Comparison of ENCODE assay signal across 26 mouse cellular contexts in the genomic region with DNA sequence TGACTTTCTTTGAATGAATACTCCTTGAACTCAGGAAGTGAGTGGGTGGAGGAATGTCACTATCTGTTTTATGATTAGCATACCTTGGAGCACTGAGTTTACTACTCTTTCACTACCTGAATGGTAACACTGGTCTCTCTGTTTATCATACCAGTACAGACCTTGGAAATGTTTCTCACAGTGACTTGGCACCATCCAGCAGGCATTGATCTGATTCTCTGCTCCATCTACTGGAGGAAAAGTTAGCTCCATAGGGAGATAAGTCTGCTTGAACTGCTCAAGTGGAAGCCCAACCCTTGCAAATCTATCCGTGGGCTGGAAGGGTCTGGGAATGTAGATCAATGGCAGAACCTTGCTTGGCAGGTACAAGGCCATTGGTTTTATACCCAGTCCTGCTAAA.
DNase-seq lines count a peak whose midpoint lies in the region; ATAC-seq and TF ChIP-seq lines count a peak whose summit lies in the region.
"Had no signal": no experiment of that assay in that cellular context is flagged by ENCODE, and none has a peak within 500 bp of the region (broad histone marks: within the 10 kb centered on the region; RNA-seq: fewer than 3 reads in every experiment).

No protein-coding gene starts in this region.

- peak; percentile 53 for TF ChIP-seq CTCF in forebrain, postnatal 0 days (IDR thresholded peaks at IDR 0.05; ENCODE audit: low read depth)
- TF ChIP-seq CTCF in layer of hippocampus, adult 2 months (conservative IDR thresholded peaks at IDR 0.05) = peak; percentile 61
- TF ChIP-seq CTCF in stomach, postnatal 0 days (IDR thresholded peaks at IDR 0.05; ENCODE audit: low read depth) = 0 out of 2 replicates have a peak, but pooled peaks have one; percentile 18

- H3K27me3 ChIP-seq in forebrain, postnatal 0 days (ENCODE audit: insufficient read depth, low read length) = no peaks in the 10 kb centered on the region
- H3K27me3 ChIP-seq in forebrain, embryonic 12.5 days = no peaks in the 10 kb centered on the region
- no peaks in the 10 kb centered on the region for H3K27me3 ChIP-seq in stomach, postnatal 0 days (ENCODE audit: control insufficient read depth, insufficient read depth, low read length)
- H3K27me3 ChIP-seq: embryonic facial prominence, embryonic 15.5 days; forebrain, embryonic 15.5 days; heart, embryonic 13.5 days; liver, embryonic 15.5 days had no signal

- no peaks in the 10 kb centered on the region for H3K4me1 ChIP-seq in forebrain, postnatal 0 days (ENCODE audit: insufficient read depth)
- H3K4me1 ChIP-seq in forebrain, embryonic 12.5 days = peaks cover 7% of the 10 kb centered on the region; the same call in 1 of the 2 replicates
- H3K4me1 ChIP-seq in stomach, postnatal 0 days (replicated peaks; ENCODE audit: control insufficient read depth, insufficient read depth) = no peaks in the 10 kb centered on the region
- H3K4me1 ChIP-seq: embryonic facial prominence, embryonic 15.5 days; heart, embryonic 13.5 days; limb, embryonic 10.5 days; liver, embryonic 15.5 days had no signal

- H3K4me2 ChIP-seq in forebrain, postnatal 0 days (ENCODE audit: low read depth) = no peak overlapping the region
- H3K4me2 ChIP-seq in forebrain, embryonic 12.5 days = no peak overlapping the region
- no peak overlapping the region for H3K4me2 ChIP-seq in stomach, postnatal 0 days (replicated peaks; ENCODE audit: low read depth)
- H3K4me2 ChIP-seq: embryonic facial prominence, embryonic 15.5 days; forebrain, embryonic 15.5 days; heart, embryonic 13.5 days; hindbrain, embryonic 14.5 days; liver, embryonic 15.5 days; midbrain, embryonic 11.5 days had no signal

- no peak overlapping the region for H3K27ac ChIP-seq in forebrain, postnatal 0 days (ENCODE audit: low read depth, low read length)
- no peak overlapping the region for H3K27ac ChIP-seq in forebrain, embryonic 12.5 days
- H3K27ac ChIP-seq in layer of hippocampus, adult 2 months = no peak overlapping the region
- no peak overlapping the region for H3K27ac ChIP-seq in stomach, postnatal 0 days (replicated peaks)
- H3K27ac ChIP-seq: embryonic facial prominence, embryonic 15.5 days; forebrain, embryonic 15.5 days; heart, embryonic 13.5 days; hindbrain, embryonic 14.5 days; limb, embryonic 10.5 days; liver, embryonic 15.5 days had no signal

- no peak for DNase-seq in forebrain, postnatal 0 days
- no peak for DNase-seq in layer of hippocampus, adult 2 months (ENCODE audit: low spot score in 2 of 2)
- no peak for DNase-seq in layer of hippocampus, adult 18-20 months (ENCODE audit: low spot score in 2 of 2)
- peak; percentile 89 for DNase-seq in R1 (ENCODE audit: low read depth, low spot score)
- DNase-seq in stomach, postnatal 0 days (ENCODE audit: low spot score) = no peak
- DNase-seq: adrenal gland, adult 2 months; cerebellum, adult 2 months; cerebellum, postnatal 36 days; gastrocnemius, postnatal 10 days; heart, adult 18-20 months; heart, postnatal 36 days; kidney, postnatal 4 days; liver; right cerebral cortex, postnatal 25 days; spleen, adult 18-20 months; thymus, postnatal 25 days had no signal

- H3K9ac ChIP-seq in forebrain, postnatal 0 days = no peak overlapping the region
- H3K9ac ChIP-seq in forebrain, embryonic 12.5 days = no peak overlapping the region
- H3K9ac ChIP-seq in stomach, postnatal 0 days (ENCODE audit: low read length) = no peak overlapping the region
- H3K9ac ChIP-seq: embryonic facial prominence, embryonic 15.5 days; forebrain, embryonic 15.5 days; heart, embryonic 13.5 days; hindbrain, embryonic 14.5 days; liver, embryonic 15.5 days had no signal

- 38% methylated on average over 1 of the region's 1 CpGs for WGBS in forebrain, postnatal 0 days
- WGBS in forebrain, embryonic 12.5 days = 59% methylated on average over 1 of the region's 1 CpGs
- 22% methylated on average over 1 of the region's 1 CpGs for WGBS in stomach, postnatal 0 days

- H3K36me3 ChIP-seq in forebrain, postnatal 0 days (ENCODE audit: insufficient read depth) = no peaks in the 10 kb centered on the region
- peaks cover 18% of the 10 kb centered on the region for H3K36me3 ChIP-seq in forebrain, embryonic 12.5 days (replicated peaks)
- H3K36me3 ChIP-seq in stomach, postnatal 0 days (ENCODE audit: control insufficient read depth, insufficient read depth, low read length) = no peaks in the 10 kb centered on the region
- H3K36me3 ChIP-seq: embryonic facial prominence, embryonic 15.5 days; heart, embryonic 13.5 days; limb, embryonic 10.5 days; liver, embryonic 15.5 days had no signal

- no peak for TF ChIP-seq EP300 in stomach, postnatal 0 days (optimal IDR thresholded peaks at IDR 0.05)

- peak; percentile 48; the same call in 1 of the 2 replicates for ATAC-seq in forebrain, postnatal 0 days
- no peak for ATAC-seq in forebrain, embryonic 12.5 days (ENCODE audit: low FRiP score)
- ATAC-seq in stomach, postnatal 0 days (ENCODE audit: low FRiP score, low TSS enrichment) = no peak
- ATAC-seq in cerebellum, adult (ENCODE audit: insufficient number of reproducible peaks, low FRiP score, low TSS enrichment) = no peak
- ATAC-seq: forebrain, embryonic 15.5 days; intestine, embryonic 16.5 days had no signal

- H3K4me3 ChIP-seq in forebrain, postnatal 0 days (ENCODE audit: low read depth, low read length) = no peak overlapping the region
- no peak overlapping the region for H3K4me3 ChIP-seq in forebrain, embryonic 12.5 days (replicated peaks)
- H3K4me3 ChIP-seq in layer of hippocampus, adult 2 months = no peak overlapping the region
- H3K4me3 ChIP-seq in stomach, postnatal 0 days (ENCODE audit: low read depth, low read length) = no peak overlapping the region
- H3K4me3 ChIP-seq: embryonic facial prominence, embryonic 15.5 days; forebrain, embryonic 15.5 days; heart, embryonic 13.5 days; limb, embryonic 10.5 days; liver, embryonic 15.5 days had no signal

- H3K9me3 ChIP-seq in forebrain, postnatal 0 days (ENCODE audit: low read length) = no peaks in the 10 kb centered on the region
- H3K9me3 ChIP-seq in forebrain, embryonic 12.5 days = no peaks in the 10 kb centered on the region
- no peaks in the 10 kb centered on the region for H3K9me3 ChIP-seq in stomach, postnatal 0 days (ENCODE audit: control insufficient read depth, low read length)
- H3K9me3 ChIP-seq: embryonic facial prominence, embryonic 15.5 days; forebrain, embryonic 15.5 days; heart, embryonic 13.5 days; limb, embryonic 10.5 days; liver, embryonic 15.5 days had no signal
